Mouse (Mus musculus) myocyte (in vitro differentiated cells): Measurements from ENCODE around the gene Timm17b.

Experiments
- MYOD1 ChIP-seq, 3 experiments: IDR thresholded peaks; one replicate each; pipeline ENCODE4 v1.6.1; 2011; ENCODE audit warnings: control low read depth in 2 of 3, low read depth in 2 of 3, mild to moderate bottlenecking in 2 of 3, moderate library complexity in 1 of 3; ENCODE audit not compliant: insufficient read length in 2 of 3, control insufficient read depth in 1 of 3
- POLR2A ChIP-seq: IDR thresholded peaks from one replicate; pipeline ENCODE4 v1.6.1; 2011; ENCODE audit warnings: low read depth, mild to moderate bottlenecking, control low read depth, moderate library complexity; ENCODE audit not compliant: insufficient read length

DNA sequence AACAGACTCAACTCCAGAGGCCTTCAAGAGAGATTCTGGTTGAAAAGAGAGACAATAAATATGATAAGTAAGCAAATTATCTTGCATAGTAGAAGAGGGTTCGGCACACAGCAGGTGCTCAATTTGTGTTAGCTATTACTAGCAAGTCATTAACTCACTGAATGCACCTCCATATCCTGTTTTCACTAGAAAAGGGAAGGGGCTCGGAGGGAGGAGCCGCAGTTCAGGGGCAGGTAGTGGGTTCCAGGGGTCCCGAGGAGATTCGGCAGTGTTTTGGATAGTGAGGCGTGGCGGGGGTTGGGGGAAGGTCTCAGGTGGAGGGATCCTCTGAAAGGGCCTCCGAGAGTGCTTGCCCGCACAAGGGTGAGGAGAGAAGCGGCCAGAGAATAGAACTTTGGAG lies 28.0 kb downstream of the Timm17b start:
- TF ChIP-seq POLR2A (no peak), MYOD1 (IDR thresholded peaks at IDR 0.05; ENCODE audit: control insufficient read depth in 1 of 3, insufficient read length in 2 of 3, low read depth in 2 of 3) (no peak)
